Mouse (Mus musculus) embryonic facial prominence, embryonic 15.5 days (tissue): Measurements from ENCODE around the gene Mgat1. TPM values are rescaled to one million over a fixed set of nuclear protein-coding genes. Genes with fewer than 3 reads are reported as not detected.

Experiments
- ATAC-seq: fragments of 200-750 bp; cut with Nextera tagmentation; 2 replicates; pipeline ENCODE4 v1.8.0; 2017; ENCODE audit warnings: low read depth, moderate TSS enrichment; ENCODE audit not compliant: insufficient number of reproducible peaks, low FRiP score, low TSS enrichment
- H3K27ac ChIP-seq: fragments of 300-500 bp; sonication (generic); replicated peaks from 2 replicates; pipeline ENCODE4 v1.5.1; 2015; ENCODE audit warnings: mild to moderate bottlenecking, inconsistent platforms
- H3K27me3 ChIP-seq: fragments of 300-500 bp; sonication (generic); 2 replicates; pipeline ENCODE4 v1.6.1; 2015; ENCODE audit warnings: inconsistent platforms
- H3K36me3 ChIP-seq: fragments of 300-500 bp; sonication (generic); 2 replicates; pipeline ENCODE4 v1.6.1; 2015; ENCODE audit warnings: mild to moderate bottlenecking, inconsistent platforms
- H3K4me1 ChIP-seq: fragments of 300-500 bp; sonication (generic); 2 replicates; pipeline ENCODE4 v1.6.1; 2015; ENCODE audit warnings: inconsistent platforms
- H3K4me2 ChIP-seq: fragments of 300-500 bp; sonication (generic); replicated peaks from 2 replicates; pipeline ENCODE4 v1.6.1; 2015; ENCODE audit warnings: mild to moderate bottlenecking, inconsistent platforms
- H3K4me3 ChIP-seq: fragments of 300-500 bp; sonication (generic); replicated peaks from 2 replicates; pipeline ENCODE4 v1.5.1; 2015; ENCODE audit warnings: mild to moderate bottlenecking, inconsistent platforms
- H3K9ac ChIP-seq: fragments of 300-500 bp; sonication (generic); 2 replicates; pipeline ENCODE4 v1.6.1; 2015; ENCODE audit warnings: inconsistent platforms
- H3K9me3 ChIP-seq: fragments of 300-500 bp; sonication (generic); replicated peaks from 2 replicates; pipeline ENCODE4 v1.6.1; 2016; ENCODE audit warnings: inconsistent platforms
- WGBS: fragments of 180-500 bp; shearing (Covaris S2); methylation state at CpG from one replicate; pipeline ENCODE4 v1.1.7; 2015; 5-methylcytosine and 5-hydroxymethylcytosine counted together
- polyA plus RNA-seq: library from polyadenylated mRNA; unstranded; fragments of >200 nt; fragmentation: Nextera tagmentation; extraction: Ambion mirVana; gene quantifications from 2 replicates; pipeline ENCODE4 v1.2.1, GENCODE M21; 2015

Mgat1 gene
- polyA plus RNA-seq, 1 experiment from 2014 or later: 71.7 TPM

GRCm38 (mm10) chr11:49242944-49243626, 906 bp upstream of the Mgat1 start:
- H3K9ac ChIP-seq: peak overlapping the region; percentile 50
- H3K27me3 ChIP-seq: no peaks in the 10 kb centered on the region
- 18% methylated on average over 11 of the region's 11 CpGs for WGBS
- H3K9me3 ChIP-seq: no peaks in the 10 kb centered on the region
- peak overlapping the region; percentile 67 for H3K4me2 ChIP-seq
- peaks cover 36% of the 10 kb centered on the region for H3K4me1 ChIP-seq
- no peaks in the 10 kb centered on the region for H3K36me3 ChIP-seq
- peak overlapping the region; percentile 98 for H3K27ac ChIP-seq
- H3K4me3 ChIP-seq: peak overlapping the region; percentile 60
- no peak for ATAC-seq

- Histone ChIP-seq H3K4me3 (peak overlapping the region; percentile 60), H3K4me1 (peaks cover 51% of the 10 kb centered on the region), H3K4me2 (peak overlapping the region; percentile 67), H3K27ac (peak overlapping the region; percentile 98), H3K27me3 (no peaks in the 10 kb centered on the region), H3K9me3 (no peaks in the 10 kb centered on the region), H3K36me3 (no peaks in the 10 kb centered on the region), H3K9ac (peak overlapping the region; percentile 13)
- WGBS: 2% methylated on average over 4 of the region's 4 CpGs
- ATAC-seq: no peak
Measured at GRCm38 (mm10) chr11:49244595-49244930, 572 bp downstream of the Mgat1 start.

- ATAC-seq: no peak
- H3K9ac ChIP-seq: 0 out of 2 replicates have a peak overlapping the region, but pooled peaks have one; percentile 13
- peaks cover 57% of the 10 kb centered on the region for H3K4me1 ChIP-seq
- peak overlapping the region; percentile 60 for H3K4me3 ChIP-seq
- WGBS: 17% methylated on average over 7 of the region's 7 CpGs
- no peaks in the 10 kb centered on the region for H3K9me3 ChIP-seq
- H3K36me3 ChIP-seq: no peaks in the 10 kb centered on the region
- H3K4me2 ChIP-seq: peak overlapping the region; percentile 67
- H3K27me3 ChIP-seq: no peaks in the 10 kb centered on the region
- H3K27ac ChIP-seq: peak overlapping the region; percentile 98
Measured at GRCm38 (mm10) chr11:49245176-49245575, 1.2 kb downstream of the Mgat1 start.

- no peaks in the 10 kb centered on the region for H3K27me3 ChIP-seq
- no peaks in the 10 kb centered on the region for H3K9me3 ChIP-seq
- H3K36me3 ChIP-seq: no peaks in the 10 kb centered on the region
- H3K4me1 ChIP-seq: peaks cover 59% of the 10 kb centered on the region
- H3K9ac ChIP-seq: no peak overlapping the region
- 26% methylated on average over 12 of the region's 12 CpGs for whole genome bisulfite sequencing
- peak overlapping the region; percentile 98; the same call in 1 of the 2 replicates for H3K27ac ChIP-seq
- peak overlapping the region; percentile 67 for H3K4me2 ChIP-seq
- ATAC-seq: no peak
- peak overlapping the region; percentile 60; the same call in 1 of the 2 replicates for H3K4me3 ChIP-seq
Measured at GRCm38 (mm10) chr11:49245634-49246415, 1.8 kb downstream of the Mgat1 start.

- WGBS: 77% methylated on average over 4 of the region's 4 CpGs
- Histone ChIP-seq H3K27ac (no peak overlapping the region), H3K36me3 (no peaks in the 10 kb centered on the region), H3K4me3 (no peak overlapping the region), H3K4me2 (no peak overlapping the region), H3K4me1 (peaks cover 65% of the 10 kb centered on the region), H3K27me3 (no peaks in the 10 kb centered on the region), H3K9me3 (no peaks in the 10 kb centered on the region), H3K9ac (no peak overlapping the region)
- no peak for ATAC-seq
Measured at GRCm38 (mm10) chr11:49246523-49246922, 2.5 kb downstream of the Mgat1 start.

- H3K9me3 ChIP-seq: no peaks in the 10 kb centered on the region
- H3K27ac ChIP-seq: 0 out of 2 replicates have a peak overlapping the region, but pooled peaks have one; percentile 95
- WGBS: 66% methylated on average over 2 of the region's 2 CpGs
- H3K4me3 ChIP-seq: no peak overlapping the region
- no peak overlapping the region for H3K9ac ChIP-seq
- H3K4me1 ChIP-seq: peaks cover 72% of the 10 kb centered on the region
- ATAC-seq: no peak
- no peaks in the 10 kb centered on the region for H3K27me3 ChIP-seq
- H3K4me2 ChIP-seq: no peak overlapping the region
- H3K36me3 ChIP-seq: no peaks in the 10 kb centered on the region
Measured at GRCm38 (mm10) chr11:49247255-49247654, 3.3 kb downstream of the Mgat1 start.

GRCm38 (mm10) chr11:49248226-49248973, 4.4 kb downstream of the Mgat1 start:
- 62% methylated on average over 6 of the region's 6 CpGs for WGBS
- peaks cover 68% of the 10 kb centered on the region for H3K4me1 ChIP-seq
- no peak overlapping the region for H3K9ac ChIP-seq
- no peak overlapping the region for H3K4me3 ChIP-seq
- H3K27me3 ChIP-seq: no peaks in the 10 kb centered on the region
- no peak for ATAC-seq
- H3K27ac ChIP-seq: peak overlapping the region; percentile 95
- 0 out of 2 replicates have a peak overlapping the region, but pooled peaks have one; percentile 74 for H3K4me2 ChIP-seq
- no peaks in the 10 kb centered on the region for H3K9me3 ChIP-seq
- 0 out of 2 replicates have a peak, but pooled peaks cover 8% of the 10 kb centered on the region for H3K36me3 ChIP-seq

- no peaks in the 10 kb centered on the region for H3K9me3 ChIP-seq
- no peaks in the 10 kb centered on the region for H3K27me3 ChIP-seq
- H3K9ac ChIP-seq: no peak overlapping the region
- WGBS: 64% methylated on average over 6 of the region's 6 CpGs
- H3K4me2 ChIP-seq: peak overlapping the region; percentile 74; the same call in 1 of the 2 replicates
- peak overlapping the region; percentile 95 for H3K27ac ChIP-seq
- no peak overlapping the region for H3K4me3 ChIP-seq
- H3K36me3 ChIP-seq: peaks cover 13% of the 10 kb centered on the region; the same call in 1 of the 2 replicates
- no peak for ATAC-seq
- peaks cover 68% of the 10 kb centered on the region for H3K4me1 ChIP-seq
Measured at GRCm38 (mm10) chr11:49248974-49249700, 5.1 kb downstream of the Mgat1 start.

GRCm38 (mm10) chr11:49249811-49250421, 5.9 kb downstream of the Mgat1 start:
- H3K4me1 ChIP-seq: peaks cover 68% of the 10 kb centered on the region
- 14% methylated on average over 10 of the region's 10 CpGs for WGBS
- H3K4me3 ChIP-seq: peak overlapping the region; percentile 76

More at GRCm38 (mm10) chr11:49249811-49250421, 5.9 kb downstream of the Mgat1 start:
- peak overlapping the region; percentile 95 for H3K27ac ChIP-seq
- H3K9ac ChIP-seq: peak overlapping the region; percentile 81
- H3K9me3 ChIP-seq: no peaks in the 10 kb centered on the region
- no peaks in the 10 kb centered on the region for H3K27me3 ChIP-seq
- H3K4me2 ChIP-seq: peak overlapping the region; percentile 74
- H3K36me3 ChIP-seq: peaks cover 17% of the 10 kb centered on the region
- ATAC-seq: no peak
